Mouse (Mus musculus): ENCODE measurements around the gene Calcoco1.

DNA sequence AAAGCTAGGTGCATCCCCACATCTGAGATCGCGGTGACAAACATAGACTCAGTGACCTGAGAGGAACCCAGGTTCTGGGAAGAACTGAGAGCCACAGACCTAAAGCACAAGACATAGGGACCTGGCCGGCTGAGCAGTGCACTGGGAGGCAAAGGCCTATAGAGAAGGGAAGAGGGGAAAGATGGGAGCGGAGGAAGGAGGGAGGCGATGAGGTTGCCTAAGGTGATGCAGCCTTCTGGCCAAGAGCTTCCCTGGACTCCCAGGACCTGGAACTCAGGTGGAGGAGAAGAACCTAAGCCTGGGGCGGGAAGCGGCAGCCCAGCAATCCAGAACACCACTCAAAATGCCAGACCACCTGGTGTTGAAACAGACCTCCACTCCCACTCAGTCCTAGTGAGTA, 22.4 kb upstream of the Calcoco1 start:
- TF ChIP-seq E2F4 (IDR thresholded peaks at IDR 0.05; ENCODE audit: insufficient read depth) = no peak
- no peak for TF ChIP-seq POLR2A (IDR thresholded peaks at IDR 0.05; ENCODE audit: insufficient read length, low read depth)
- TF ChIP-seq TCF12 (IDR thresholded peaks at IDR 0.05; ENCODE audit: insufficient read depth, poor library complexity, severe bottlenecking) = no peak
- TF ChIP-seq MYOG (IDR thresholded peaks at IDR 0.05; ENCODE audit: control insufficient read depth in 1 of 3, insufficient read depth in 1 of 3, insufficient read length in 2 of 3, low read depth in 2 of 3) = no peak
- no peak for TF ChIP-seq MAX (IDR thresholded peaks at IDR 0.05; ENCODE audit: low read depth)
- TF ChIP-seq USF1 (IDR thresholded peaks at IDR 0.05; ENCODE audit: low read depth) = no peak
- no peak for TF ChIP-seq TCF3 (IDR thresholded peaks at IDR 0.05; ENCODE audit: insufficient read length, low read depth)
